Mouse (Mus musculus) bone marrow, adult 2 months (tissue): ENCODE measurements at regions not wholly inside any gene's neighbourhood (a gene's known extent, or its start where the extent isn't known, plus 50 kb on each side); places are given as distances from the start of the nearest gene placed in this dataset.

Source experiments
- CTCF ChIP-seq: fragments of 200-500 bp; IDR thresholded peaks from 2 replicates; pipeline ENCODE4 v1.5.1; 2011; ENCODE audit warnings: low read length, control low read depth; ENCODE audit not compliant: control insufficient read depth, insufficient read depth
- POLR2A ChIP-seq: fragments of 200-500 bp; IDR thresholded peaks from 2 replicates; pipeline ENCODE4 v1.6.1; 2011; ENCODE audit warnings: low read depth, mild to moderate bottlenecking, control low read depth, low read length, borderline replicate concordance; ENCODE audit not compliant: control insufficient read depth

GRCm38 (mm10) chr13:107718973-107719620, 325.1 kb upstream of the Smim15 start:
- TF ChIP-seq POLR2A, result no peak
- no peak for TF ChIP-seq CTCF
